Comparison of ENCODE assay signal across 11 mouse cellular contexts in the genomic region with DNA sequence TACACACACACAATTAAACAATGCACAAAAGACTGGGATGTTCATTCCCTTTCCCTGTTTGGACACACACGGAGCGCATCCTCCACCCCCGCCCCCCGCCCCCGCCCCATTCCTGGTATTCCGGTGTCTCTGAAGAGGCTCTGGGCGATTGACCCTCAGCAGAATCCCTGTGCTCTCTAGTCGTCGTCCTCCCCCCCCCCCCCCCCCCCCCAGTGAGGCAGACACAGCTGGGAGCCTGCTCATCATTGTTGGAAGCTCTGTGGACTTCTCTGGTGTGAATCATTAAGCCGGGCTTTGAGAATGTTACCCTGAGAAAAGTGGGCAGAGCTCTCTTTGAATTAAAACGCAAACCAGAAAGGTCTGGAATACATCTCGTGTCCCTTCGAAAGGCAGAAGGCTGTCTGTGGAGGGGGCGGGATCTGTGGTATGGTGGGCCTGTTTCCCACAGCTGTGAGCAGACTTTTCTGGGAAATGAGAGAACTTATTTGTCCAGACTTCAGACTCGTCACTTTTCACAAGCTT. TPM values are rescaled to one million over a fixed set of nuclear protein-coding genes. Genes with fewer than 3 reads are reported as not detected.
A peak's percentile ranks its signal among the peaks of the same experiment; 100 is the strongest.
DNase-seq lines count a peak whose midpoint lies in the region; ATAC-seq and TF ChIP-seq lines count a peak whose summit lies in the region.
"Had no signal": no experiment of that assay in that cellular context is flagged by ENCODE, and none has a peak within 500 bp of the region (broad histone marks: within the 10 kb centered on the region; RNA-seq: fewer than 3 reads in every experiment).

No protein-coding gene starts in this region.

- H3K36me3 ChIP-seq in lung, embryonic 16.5 days (ENCODE audit: control insufficient read depth, insufficient read depth, low read length), result no peaks in the 10 kb centered on the region
- H3K36me3 ChIP-seq in hindbrain, embryonic 14.5 days (replicated peaks; ENCODE audit: control insufficient read depth, insufficient read depth), result no peaks in the 10 kb centered on the region
- H3K36me3 ChIP-seq in neural tube, embryonic 15.5 days, result no peaks in the 10 kb centered on the region

- no peak for TF ChIP-seq POLR2A in lung, adult 2 months (IDR thresholded peaks at IDR 0.05; ENCODE audit: borderline replicate concordance, extremely low read depth, low read depth, low read length)

- H3K9ac ChIP-seq in lung, embryonic 16.5 days (ENCODE audit: low read length), result no peak overlapping the region
- H3K9ac ChIP-seq in hindbrain, embryonic 14.5 days, result no peak overlapping the region
- H3K9ac ChIP-seq in neural tube, embryonic 15.5 days (replicated peaks), result no peak overlapping the region

- TF ChIP-seq CTCF in lung, adult 2 months (IDR thresholded peaks at IDR 0.05; ENCODE audit: insufficient read depth, low read length), result no peak

- WGBS in lung, embryonic 16.5 days, result 19% methylated on average over 15 of the region's 15 CpGs
- 20% methylated on average over 15 of the region's 15 CpGs for WGBS in lung, adult 2 months
- WGBS in hindbrain, embryonic 14.5 days, result 2% methylated on average over 14 of the region's 15 CpGs
- WGBS in neural tube, embryonic 15.5 days, result 12% methylated on average over 15 of the region's 15 CpGs

- H3K27ac ChIP-seq in lung, embryonic 16.5 days (ENCODE audit: low read length), result no peak overlapping the region
- no peak overlapping the region for H3K27ac ChIP-seq in hindbrain, embryonic 14.5 days
- H3K27ac ChIP-seq in neural tube, embryonic 15.5 days (replicated peaks), result no peak overlapping the region

- ATAC-seq in frontal cortex, adult (ENCODE audit: low TSS enrichment), result peak; percentile 71
- ATAC-seq in lung, embryonic 16.5 days (ENCODE audit: low read depth), result peak; percentile 45
- no peak for ATAC-seq in hindbrain, embryonic 14.5 days (ENCODE audit: low FRiP score)
- ATAC-seq in neural tube, embryonic 15.5 days (ENCODE audit: low FRiP score), result no peak

- H3K9me3 ChIP-seq in lung, embryonic 16.5 days (ENCODE audit: control insufficient read depth, low read length), result no peaks in the 10 kb centered on the region
- no peaks in the 10 kb centered on the region for H3K9me3 ChIP-seq in hindbrain, embryonic 14.5 days (ENCODE audit: control insufficient read depth, low read length)
- no peaks in the 10 kb centered on the region for H3K9me3 ChIP-seq in neural tube, embryonic 15.5 days (replicated peaks)

- H3K27me3 ChIP-seq in lung, embryonic 16.5 days (ENCODE audit: control insufficient read depth, insufficient read depth, low read depth, low read length), result no peaks in the 10 kb centered on the region
- no peaks in the 10 kb centered on the region for H3K27me3 ChIP-seq in hindbrain, embryonic 14.5 days (ENCODE audit: control insufficient read depth, insufficient read depth, low read length)
- H3K27me3 ChIP-seq in neural tube, embryonic 15.5 days (replicated peaks), result no peaks in the 10 kb centered on the region

- H3K4me3 ChIP-seq in lung, embryonic 16.5 days (ENCODE audit: low read length), result no peak overlapping the region
- no peak overlapping the region for H3K4me3 ChIP-seq in lung, adult 2 months (replicated peaks; ENCODE audit: extremely low read depth, low read depth, low read length)
- H3K4me3 ChIP-seq in hindbrain, embryonic 14.5 days (replicated peaks; ENCODE audit: low read length), result no peak overlapping the region
- no peak overlapping the region for H3K4me3 ChIP-seq in neural tube, embryonic 15.5 days (replicated peaks)

- H3K4me1 ChIP-seq in lung, embryonic 16.5 days (replicated peaks; ENCODE audit: control insufficient read depth, insufficient read depth, low read length), result no peaks in the 10 kb centered on the region
- H3K4me1 ChIP-seq in lung, adult 2 months (ENCODE audit: control insufficient read depth, insufficient read depth, low read length), result no peaks in the 10 kb centered on the region
- H3K4me1 ChIP-seq in hindbrain, embryonic 14.5 days (replicated peaks; ENCODE audit: control insufficient read depth, insufficient read depth, low read length), result no peaks in the 10 kb centered on the region; the same call in 1 of the 2 replicates
- H3K4me1 ChIP-seq in neural tube, embryonic 15.5 days, result no peaks in the 10 kb centered on the region

- H3K4me2 ChIP-seq in lung, embryonic 16.5 days (ENCODE audit: low read depth, low read length), result no peak overlapping the region
- 0 out of 2 replicates have a peak overlapping the region, but pooled peaks have one; percentile 13 for H3K4me2 ChIP-seq in hindbrain, embryonic 14.5 days (replicated peaks)
- H3K4me2 ChIP-seq in neural tube, embryonic 15.5 days, result peak overlapping the region; percentile 15

- DNase-seq in frontal cortex, postnatal 10 days (ENCODE audit: low spot score in 2 of 2), result no peak
- DNase-seq in lung, adult 2 months, result no peak
- DNase-seq in hindbrain, embryonic 14.5 days (ENCODE audit: low spot score), result no peak
- no peak for DNase-seq in layer of hippocampus, postnatal 14 days (ENCODE audit: low spot score in 2 of 2)
- no peak for DNase-seq in kidney, adult 18-20 months
- DNase-seq: B cell, adult 2 months; lung, postnatal 36 days; right cerebral cortex, adult 18-20 months had no signal

RNA-seq across cellular contexts. Expression of gene Fam98b, which starts 31.8 kb away (rescaled TPM):
- 7.6 and 8.6 TPM in 2 replicates for polyA plus RNA-seq in lung, embryonic 16.5 days (2015; fragmentation: Nextera tagmentation; extraction: Ambion mirVana)
- 3.7 and 6.5 TPM in 2 replicates for polyA plus RNA-seq in lung, adult 2 months (2012; rRNA removed)
- polyA plus RNA-seq in hindbrain, embryonic 14.5 days (2014; fragmentation: Nextera tagmentation; extraction: Ambion mirVana), result 7.9 and 8.8 TPM in 2 replicates
- polyA plus RNA-seq in neural tube, embryonic 15.5 days (2015; fragmentation: Nextera tagmentation; extraction: Ambion mirVana), result 12.6 and 13.7 TPM in 2 replicates
- 10 to 100 TPM; 40.9 to 45.2 TPM for total RNA-seq in layer of hippocampus, postnatal 14 days (2021)

Comparison
In these comparisons a context has a peak if more than half of its experiments do, and no peak if none do; other contexts are left out.
1. ATAC-seq: peak in frontal cortex, adult (single experiment) and lung, embryonic 16.5 days (single experiment); none in hindbrain, embryonic 14.5 days (single experiment) and neural tube, embryonic 15.5 days (single experiment).